Mouse (Mus musculus) layer of hippocampus, adult 2 months (tissue): ENCODE measurements at regions not wholly inside any gene's neighbourhood (a gene's known extent, or its start where the extent isn't known, plus 50 kb on each side); places are given as distances from the start of the nearest gene placed in this dataset.
A peak's percentile ranks its signal among the peaks of the same experiment; 100 is the strongest.

Source experiments
- DNase-seq, 2 experiments: peaks; one replicate each; pipeline ENCODE4 v3.0.0; 2022; ENCODE audit warnings: low spot score in 2 of 2
- H3K27ac ChIP-seq: fragments of 200-600 bp; 2 replicates; pipeline ENCODE4 v1.8.1; 2022
- H3K4me3 ChIP-seq: fragments of 200-600 bp; 2 replicates; pipeline ENCODE4 v1.8.1; 2022; ENCODE audit warnings: mild to moderate bottlenecking
- CTCF ChIP-seq: fragments of 200-600 bp; conservative IDR thresholded peaks from 2 replicates; pipeline ENCODE4 v1.8.1; 2022; ENCODE audit warnings: antibody characterized with exemption, mild to moderate bottlenecking, moderate library complexity

GRCm38 (mm10) chr6:25321446-25321845 lies 365.3 kb upstream of the Tmem229a start:
- TF ChIP-seq CTCF = no peak
- H3K27ac ChIP-seq = no peak overlapping the region
- no peak for DNase-seq
- H3K4me3 ChIP-seq = no peak overlapping the region

- no peak overlapping the region for H3K27ac ChIP-seq
- TF ChIP-seq CTCF = no peak
- no peak for DNase-seq
- H3K4me3 ChIP-seq = no peak overlapping the region
Measured at GRCm38 (mm10) chr6:25320291-25320844, 364.3 kb upstream of the Tmem229a start.

GRCm38 (mm10) chr6:25307471-25307870 lies 351.4 kb upstream of the Tmem229a start:
- no peak for TF ChIP-seq CTCF
- Histone ChIP-seq H3K27ac (no peak overlapping the region), H3K4me3 (no peak overlapping the region)
- no peak for DNase-seq

- TF ChIP-seq CTCF = no peak
- no peak for DNase-seq
- Histone ChIP-seq H3K27ac (no peak overlapping the region), H3K4me3 (no peak overlapping the region)
Measured at GRCm38 (mm10) chr6:25304844-25305504, 348.9 kb upstream of the Tmem229a start.

GRCm38 (mm10) chr6:25291613-25292012 lies 335.5 kb upstream of the Tmem229a start:
- H3K27ac ChIP-seq = no peak overlapping the region
- TF ChIP-seq CTCF = no peak
- no peak overlapping the region for H3K4me3 ChIP-seq
- no peak for DNase-seq

- no peak overlapping the region for H3K27ac ChIP-seq
- no peak for TF ChIP-seq CTCF
- H3K4me3 ChIP-seq = no peak overlapping the region
- DNase-seq = no peak
Measured at GRCm38 (mm10) chr6:25287591-25287990, 331.5 kb upstream of the Tmem229a start.

- no peak for DNase-seq
- TF ChIP-seq CTCF = no peak
- H3K4me3 ChIP-seq = no peak overlapping the region
- no peak overlapping the region for H3K27ac ChIP-seq
Measured at GRCm38 (mm10) chr6:25286313-25286712, 330.2 kb upstream of the Tmem229a start.

GRCm38 (mm10) chr6:25278509-25278908 lies 322.4 kb upstream of the Tmem229a start:
- Histone ChIP-seq H3K4me3 (no peak overlapping the region), H3K27ac (no peak overlapping the region)
- TF ChIP-seq CTCF = no peak
- DNase-seq = no peak

- DNase-seq = no peak
- no peak for TF ChIP-seq CTCF
- Histone ChIP-seq H3K27ac (0 out of 2 replicates have a peak overlapping the region, but pooled peaks have one; percentile 46), H3K4me3 (peak overlapping the region; percentile 11; the same call in 1 of the 2 replicates)
Measured at GRCm38 (mm10) chr6:25277703-25278447, 321.8 kb upstream of the Tmem229a start.

GRCm38 (mm10) chr6:25276221-25276620 lies 320.1 kb upstream of the Tmem229a start:
- TF ChIP-seq CTCF = peak; percentile 74
- Histone ChIP-seq H3K27ac (no peak overlapping the region), H3K4me3 (no peak overlapping the region)
- peak in 1 of 2 experiments; percentile 52 for DNase-seq

GRCm38 (mm10) chr6:25260559-25260958 lies 304.5 kb upstream of the Tmem229a start:
- peak in 1 of 2 experiments; percentile 33 for DNase-seq
- peak overlapping the region; percentile 58 for H3K27ac ChIP-seq
- no peak overlapping the region for H3K4me3 ChIP-seq
- no peak for TF ChIP-seq CTCF

- no peak overlapping the region for H3K4me3 ChIP-seq
- peak overlapping the region; percentile 70; the same call in 1 of the 2 replicates for H3K27ac ChIP-seq
- peak; percentile 14 to 53 for DNase-seq
- no peak for TF ChIP-seq CTCF
Measured at GRCm38 (mm10) chr6:25255762-25256161, 299.7 kb upstream of the Tmem229a start.

- no peak overlapping the region for H3K27ac ChIP-seq
- DNase-seq = no peak
- H3K4me3 ChIP-seq = no peak overlapping the region
- no peak for TF ChIP-seq CTCF
Measured at GRCm38 (mm10) chr6:25237021-25237420, 280.9 kb upstream of the Tmem229a start.

GRCm38 (mm10) chr6:25236616-25237015 lies 280.5 kb upstream of the Tmem229a start:
- no peak overlapping the region for H3K4me3 ChIP-seq
- no peak for DNase-seq
- no peak overlapping the region for H3K27ac ChIP-seq
- TF ChIP-seq CTCF = no peak
